Mouse (Mus musculus) R1 (cell line): ENCODE measurements at regions not wholly inside any gene's neighbourhood (a gene's known extent, or its start where the extent isn't known, plus 50 kb on each side); places are given as distances from the start of the nearest gene placed in this dataset.

ENCODE experiments used
- DNase-seq: peaks from one replicate; pipeline ENCODE4 v3.0.0-alpha.2; 2018; ENCODE audit warnings: low read depth, low spot score

- no peak for DNase-seq
These were observed 753.2 kb upstream of the Cdh10 start for GRCm38 (mm10) chr15:18065515-18065914.

DNA sequence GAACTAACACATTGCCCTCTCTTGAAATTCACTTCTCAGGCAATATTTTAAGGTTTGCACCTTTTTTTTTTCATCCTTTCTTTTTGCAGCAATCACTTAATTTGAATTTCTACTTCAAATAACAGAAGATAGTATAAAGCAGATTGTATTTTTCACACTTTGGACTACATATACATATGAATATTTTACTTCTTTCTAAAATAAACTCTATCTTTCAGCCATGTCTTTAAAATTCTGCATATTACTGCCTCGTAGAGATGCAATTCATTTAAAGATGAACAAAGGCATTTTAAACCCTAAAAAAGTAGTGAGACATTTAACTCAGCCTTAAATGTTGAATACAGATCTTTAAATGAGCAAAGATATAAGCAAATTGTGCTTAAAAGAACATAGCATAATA is 739.1 kb upstream of the Cdh10 start:
- DNase-seq = no peak
